In genomic region chr19:47511294-47511675, GRCm38 (mm10) we compare ENCODE assay signal across 7 mouse cellular contexts. TPM values are rescaled to one million over a fixed set of nuclear protein-coding genes. Genes with fewer than 3 reads are reported as not detected.
DNase-seq lines count a peak whose midpoint lies in the region; ATAC-seq and TF ChIP-seq lines count a peak whose summit lies in the region.

No protein-coding gene starts in this region.

- WGBS in lung, embryonic 15.5 days = 67% methylated on average over 7 of the region's 7 CpGs
- WGBS in forebrain, embryonic 13.5 days = 64% methylated on average over 7 of the region's 7 CpGs
- 69% methylated on average over 7 of the region's 7 CpGs for WGBS in limb, embryonic 15.5 days
- 11% methylated on average over 7 of the region's 7 CpGs for WGBS in thymus, adult 2 months

- intact Hi-C loops in gastrocnemius, postnatal 14 days (cut with DNase I; ENCODE audit: low total_unique reads) = loop anchor here (10.0 kb wide), 2 partner anchors 114 to 284 kb away; no protein-coding TSS in a partner anchor

- TF ChIP-seq POLR2A in thymus, adult 2 months (IDR thresholded peaks at IDR 0.05; ENCODE audit: control insufficient read depth, extremely low read depth, insufficient read depth, low read length, poor library complexity) = no peak

- DNase-seq in lung, postnatal 10 days = no peak
- DNase-seq in thymus, adult 2 months = no peak
- DNase-seq in ovary, postnatal 10 days (ENCODE audit: low spot score) = no peak
- no peak for DNase-seq in gastrocnemius, postnatal 14 days

- no peaks in the 10 kb centered on the region for H3K27me3 ChIP-seq in lung, embryonic 15.5 days
- no peaks in the 10 kb centered on the region for H3K27me3 ChIP-seq in forebrain, embryonic 13.5 days
- no peaks in the 10 kb centered on the region for H3K27me3 ChIP-seq in limb, embryonic 15.5 days
- H3K27me3 ChIP-seq in thymus, adult 2 months (ENCODE audit: control insufficient read depth, insufficient read depth, low read length) = no peaks in the 10 kb centered on the region

- H3K4me3 ChIP-seq in lung, embryonic 15.5 days = no peak overlapping the region
- H3K4me3 ChIP-seq in forebrain, embryonic 13.5 days = no peak overlapping the region
- H3K4me3 ChIP-seq in limb, embryonic 15.5 days = no peak overlapping the region
- peak overlapping the region; percentile 43 for H3K4me3 ChIP-seq in thymus, adult 2 months (ENCODE audit: control insufficient read depth, insufficient read depth, low read length)

- H3K9me3 ChIP-seq in lung, embryonic 15.5 days = no peaks in the 10 kb centered on the region
- H3K9me3 ChIP-seq in forebrain, embryonic 13.5 days (replicated peaks) = no peaks in the 10 kb centered on the region
- H3K9me3 ChIP-seq in limb, embryonic 15.5 days = no peaks in the 10 kb centered on the region

- peaks cover 59% of the 10 kb centered on the region for H3K4me1 ChIP-seq in lung, embryonic 15.5 days
- peaks cover 15% of the 10 kb centered on the region for H3K4me1 ChIP-seq in forebrain, embryonic 13.5 days
- peaks cover 16% of the 10 kb centered on the region for H3K4me1 ChIP-seq in limb, embryonic 15.5 days
- H3K4me1 ChIP-seq in thymus, adult 2 months (replicated peaks; ENCODE audit: control insufficient read depth, insufficient read depth, low read length) = peaks cover 49% of the 10 kb centered on the region

- H3K27ac ChIP-seq in lung, embryonic 15.5 days = peak overlapping the region; percentile 87
- peak overlapping the region; percentile 25 for H3K27ac ChIP-seq in forebrain, embryonic 13.5 days
- peak overlapping the region; percentile 47 for H3K27ac ChIP-seq in limb, embryonic 15.5 days
- H3K27ac ChIP-seq in thymus, adult 2 months (ENCODE audit: control insufficient read depth, insufficient read depth, low read length) = peak overlapping the region; percentile 93

- ATAC-seq in lung, embryonic 15.5 days (ENCODE audit: borderline replicate concordance, extremely low read depth, low FRiP score, low TSS enrichment) = no peak
- no peak for ATAC-seq in forebrain, embryonic 13.5 days
- no peak for ATAC-seq in limb, embryonic 15.5 days (ENCODE audit: insufficient number of reproducible peaks, low FRiP score, low TSS enrichment, low read depth)

- no peak overlapping the region for H3K4me2 ChIP-seq in lung, embryonic 15.5 days
- no peak overlapping the region for H3K4me2 ChIP-seq in forebrain, embryonic 13.5 days
- H3K4me2 ChIP-seq in limb, embryonic 15.5 days = no peak overlapping the region

- no peak for TF ChIP-seq CTCF in thymus, adult 2 months (IDR thresholded peaks at IDR 0.05; ENCODE audit: borderline replicate concordance, control insufficient read depth, extremely low read depth, insufficient read depth, low read length, poor library complexity)

- peaks cover 23% of the 10 kb centered on the region for H3K36me3 ChIP-seq in lung, embryonic 15.5 days
- peaks cover 38% of the 10 kb centered on the region for H3K36me3 ChIP-seq in forebrain, embryonic 13.5 days (ENCODE audit: poor library complexity, severe bottlenecking)
- H3K36me3 ChIP-seq in limb, embryonic 15.5 days = peaks cover 45% of the 10 kb centered on the region
- H3K36me3 ChIP-seq in thymus, adult 2 months (ENCODE audit: control insufficient read depth, insufficient read depth, low read length) = no peaks in the 10 kb centered on the region

- H3K9ac ChIP-seq in lung, embryonic 15.5 days = no peak overlapping the region
- peak overlapping the region; percentile 35; the same call in 1 of the 2 replicates for H3K9ac ChIP-seq in forebrain, embryonic 13.5 days
- no peak overlapping the region for H3K9ac ChIP-seq in limb, embryonic 15.5 days

RNA-seq across cellular contexts. Expression of gene Stn1, which starts 26.0 kb away (rescaled TPM):
- polyA plus RNA-seq in lung, embryonic 15.5 days (2015; fragmentation: Nextera tagmentation; extraction: Ambion mirVana) = 55.9 TPM in 2 replicates
- 39.0 and 42.2 TPM in 2 replicates for polyA plus RNA-seq in forebrain, embryonic 13.5 days (2015; fragmentation: Nextera tagmentation; extraction: Ambion mirVana)
- polyA plus RNA-seq in limb, embryonic 15.5 days (2015; fragmentation: Nextera tagmentation; extraction: Ambion mirVana) = 52.2 and 52.7 TPM in 2 replicates
- polyA plus RNA-seq in thymus, adult 2 months (2012; rRNA removed) = 24.2 and 24.8 TPM in 2 replicates
- total RNA-seq in gastrocnemius, postnatal 14 days (2021) = 10 to 100 TPM in 1 of 2 experiments, 1 to 10 TPM in 1; 6.8 to 11.2 TPM

RNA-seq across cellular contexts. Expression of gene Sh3pxd2a, which starts 47.1 kb away (rescaled TPM):
- 6.8 and 7.1 TPM in 2 replicates for polyA plus RNA-seq in lung, embryonic 15.5 days (2015; fragmentation: Nextera tagmentation; extraction: Ambion mirVana)
- 3.0 and 3.6 TPM in 2 replicates for polyA plus RNA-seq in forebrain, embryonic 13.5 days (2015; fragmentation: Nextera tagmentation; extraction: Ambion mirVana)
- polyA plus RNA-seq in limb, embryonic 15.5 days (2015; fragmentation: Nextera tagmentation; extraction: Ambion mirVana) = 12.2 and 12.4 TPM in 2 replicates
- 19.4 and 21.0 TPM in 2 replicates for polyA plus RNA-seq in thymus, adult 2 months (2012; rRNA removed)
- total RNA-seq in gastrocnemius, postnatal 14 days (2021) = 10 to 100 TPM; 50.6 to 58.9 TPM

Comparison
In these comparisons a context has a peak if more than half of its experiments do, and no peak if none do; other contexts are left out.
1. H3K27ac ChIP-seq: peak in every context shown above with its lines; median percentile 93 in thymus, adult 2 months; 87 in lung, embryonic 15.5 days; 47 in limb, embryonic 15.5 days; 25 in forebrain, embryonic 13.5 days.